25 mouse cellular contexts compared by ENCODE assay signal in genomic region chr17:59979325-59979880, GRCm38 (mm10).
DNase-seq lines count a peak whose midpoint lies in the region; ATAC-seq and TF ChIP-seq lines count a peak whose summit lies in the region.
"Had no signal": no experiment of that assay in that cellular context is flagged by ENCODE, and none has a peak within 500 bp of the region (broad histone marks: within the 10 kb centered on the region; RNA-seq: fewer than 3 reads in every experiment).

No protein-coding gene starts in this region.

- H3K27ac ChIP-seq in forebrain, embryonic 12.5 days, result no peak overlapping the region
- no peak overlapping the region for H3K27ac ChIP-seq in forebrain, postnatal 0 days (ENCODE audit: low read depth, low read length)
- H3K27ac ChIP-seq in forebrain, embryonic 16.5 days (ENCODE audit: low read length), result no peak overlapping the region
- no peak overlapping the region for H3K27ac ChIP-seq in midbrain, embryonic 15.5 days
- H3K27ac ChIP-seq: embryonic facial prominence, embryonic 10.5 days; limb, embryonic 12.5 days; stomach, embryonic 15.5 days had no signal

- DNase-seq in forebrain, postnatal 0 days, result no peak
- DNase-seq in brain, adult 2 months (ENCODE audit: low read depth, low spot score), result peak; percentile 8
- no peak for DNase-seq in cerebellum, adult 11 months
- DNase-seq in kidney, postnatal 36 days, result no peak
- no peak for DNase-seq in layer of hippocampus, postnatal 36 days
- DNase-seq: adrenal gland, postnatal 25 days; cerebellum, adult 11-12 months; cerebellum, postnatal 10 days; gastrocnemius, postnatal 14 days; heart, adult 18-20 months; heart, postnatal 14 days; kidney, adult 18-20 months; layer of hippocampus, adult 9-11 months; liver, postnatal 0 days; lung, postnatal 10 days; thymus, postnatal 25 days had no signal

- H3K4me1 ChIP-seq in forebrain, embryonic 12.5 days, result peaks cover 4% of the 10 kb centered on the region
- no peaks in the 10 kb centered on the region for H3K4me1 ChIP-seq in forebrain, postnatal 0 days (ENCODE audit: insufficient read depth)
- no peaks in the 10 kb centered on the region for H3K4me1 ChIP-seq in forebrain, embryonic 16.5 days (replicated peaks; ENCODE audit: control insufficient read depth, insufficient read depth, low read length)
- H3K4me1 ChIP-seq in midbrain, embryonic 15.5 days, result no peaks in the 10 kb centered on the region
- H3K4me1 ChIP-seq: embryonic facial prominence, embryonic 10.5 days; heart, embryonic 12.5 days; limb, embryonic 12.5 days; stomach, embryonic 15.5 days had no signal

- H3K36me3 ChIP-seq in forebrain, embryonic 12.5 days (replicated peaks), result no peaks in the 10 kb centered on the region
- H3K36me3 ChIP-seq in forebrain, postnatal 0 days (ENCODE audit: insufficient read depth), result no peaks in the 10 kb centered on the region
- H3K36me3 ChIP-seq in forebrain, embryonic 16.5 days (ENCODE audit: control insufficient read depth, insufficient read depth), result no peaks in the 10 kb centered on the region
- no peaks in the 10 kb centered on the region for H3K36me3 ChIP-seq in midbrain, embryonic 15.5 days (replicated peaks)
- H3K36me3 ChIP-seq: embryonic facial prominence, embryonic 10.5 days; heart, embryonic 12.5 days; limb, embryonic 12.5 days; stomach, embryonic 15.5 days had no signal

- ATAC-seq in forebrain, embryonic 12.5 days (ENCODE audit: low FRiP score), result peak; percentile 71; the same call in 1 of the 2 replicates
- ATAC-seq in forebrain, postnatal 0 days, result no peak; the same call in 1 of the 2 replicates
- ATAC-seq in forebrain, embryonic 16.5 days, result peak; percentile 33; the same call in 1 of the 2 replicates
- ATAC-seq in midbrain, embryonic 15.5 days (replicated peaks), result peak; percentile 52; the same call in 1 of the 2 replicates
- ATAC-seq: inflammation-experienced regulatory T-cells, adult 6 months; liver, postnatal 0 days had no signal

- no peak overlapping the region for H3K9ac ChIP-seq in forebrain, embryonic 12.5 days
- H3K9ac ChIP-seq in forebrain, postnatal 0 days, result no peak overlapping the region
- H3K9ac ChIP-seq in forebrain, embryonic 16.5 days (replicated peaks; ENCODE audit: low read depth, low read length), result no peak overlapping the region
- H3K9ac ChIP-seq in midbrain, embryonic 15.5 days, result no peak overlapping the region
- H3K9ac ChIP-seq: heart, embryonic 12.5 days; limb, embryonic 12.5 days; liver, postnatal 0 days; stomach, embryonic 15.5 days had no signal

- no peak overlapping the region for H3K4me3 ChIP-seq in forebrain, embryonic 12.5 days (replicated peaks)
- no peak overlapping the region for H3K4me3 ChIP-seq in forebrain, postnatal 0 days (ENCODE audit: low read depth, low read length)
- H3K4me3 ChIP-seq in forebrain, embryonic 16.5 days (replicated peaks; ENCODE audit: low read length), result no peak overlapping the region
- H3K4me3 ChIP-seq in midbrain, embryonic 15.5 days, result no peak overlapping the region
- H3K4me3 ChIP-seq: embryonic facial prominence, embryonic 10.5 days; heart, embryonic 12.5 days; limb, embryonic 12.5 days; stomach, embryonic 15.5 days had no signal

- H3K9me3 ChIP-seq in forebrain, embryonic 12.5 days, result no peaks in the 10 kb centered on the region
- H3K9me3 ChIP-seq in forebrain, postnatal 0 days (ENCODE audit: low read length), result no peaks in the 10 kb centered on the region
- no peaks in the 10 kb centered on the region for H3K9me3 ChIP-seq in forebrain, embryonic 16.5 days (ENCODE audit: control insufficient read depth, low read length)
- H3K9me3 ChIP-seq in midbrain, embryonic 15.5 days, result no peaks in the 10 kb centered on the region
- H3K9me3 ChIP-seq: embryonic facial prominence, embryonic 10.5 days; heart, embryonic 12.5 days; limb, embryonic 12.5 days; stomach, embryonic 15.5 days had no signal

- no peak for TF ChIP-seq CTCF in forebrain, postnatal 0 days (IDR thresholded peaks at IDR 0.05; ENCODE audit: low read depth)

- H3K4me2 ChIP-seq in forebrain, embryonic 12.5 days, result no peak overlapping the region
- H3K4me2 ChIP-seq in forebrain, postnatal 0 days (ENCODE audit: low read depth), result no peak overlapping the region
- no peak overlapping the region for H3K4me2 ChIP-seq in forebrain, embryonic 16.5 days (ENCODE audit: low read length)
- no peak overlapping the region for H3K4me2 ChIP-seq in midbrain, embryonic 15.5 days
- H3K4me2 ChIP-seq: heart, embryonic 12.5 days; limb, embryonic 12.5 days; liver, embryonic 11.5 days; stomach, embryonic 15.5 days had no signal

- no peaks in the 10 kb centered on the region for H3K27me3 ChIP-seq in forebrain, embryonic 12.5 days
- H3K27me3 ChIP-seq in forebrain, postnatal 0 days (ENCODE audit: insufficient read depth, low read length), result no peaks in the 10 kb centered on the region
- no peaks in the 10 kb centered on the region for H3K27me3 ChIP-seq in forebrain, embryonic 16.5 days (replicated peaks; ENCODE audit: control insufficient read depth, insufficient read depth, low read length)
- H3K27me3 ChIP-seq in midbrain, embryonic 15.5 days (replicated peaks), result no peaks in the 10 kb centered on the region
- H3K27me3 ChIP-seq: heart, embryonic 12.5 days; limb, embryonic 12.5 days; stomach, embryonic 15.5 days had no signal
